Mouse (Mus musculus): ENCODE results near the gene Lrrn3. TPM values are rescaled to one million over a fixed set of nuclear protein-coding genes. Genes with fewer than 3 reads are reported as not detected.

The Lrrn3 gene
- total RNA-seq (2022): 10 to 100 TPM; 37.7 to 62.3 (median 44.2) TPM

GRCm38 (mm10) chr12:41486331-41486730 lies at the start of gene Lrrn3:
Lrrn3 (minus strand) TSS chr12:41486431.
- no peak for DNase-seq

GRCm38 (mm10) chr12:41528410-41528809 lies 42.2 kb upstream of the Lrrn3 start:
- no peak for DNase-seq

GRCm38 (mm10) chr12:41526688-41527087 lies 40.5 kb upstream of the Lrrn3 start:
- no peak for DNase-seq

GRCm38 (mm10) chr12:41521671-41522070 lies 35.4 kb upstream of the Lrrn3 start:
- DNase-seq: peak; percentile 32

- no peak for DNase-seq
Observed at GRCm38 (mm10) chr12:41520326-41520725, 34.1 kb upstream of the Lrrn3 start.

DNA sequence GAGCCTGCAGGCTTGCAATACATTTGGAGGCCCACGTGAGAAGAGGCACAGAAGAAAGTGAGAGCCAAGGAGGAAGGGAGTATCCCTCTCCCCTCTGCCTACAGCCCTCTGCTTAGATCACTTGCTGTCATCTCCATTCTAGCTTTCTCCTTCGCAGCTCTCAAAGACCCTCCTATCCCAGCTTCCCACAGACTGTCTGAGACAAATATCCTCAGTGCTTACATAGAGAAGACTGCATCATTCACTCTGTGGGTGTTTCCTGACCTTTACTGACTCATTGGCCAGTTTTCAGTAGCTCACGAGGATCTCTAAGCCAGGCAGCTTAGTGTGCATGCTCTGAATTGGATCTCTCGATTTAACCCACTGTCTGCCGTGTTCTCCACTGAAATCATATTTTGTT lies 32.7 kb upstream of the Lrrn3 start:
- no peak for DNase-seq

DNA sequence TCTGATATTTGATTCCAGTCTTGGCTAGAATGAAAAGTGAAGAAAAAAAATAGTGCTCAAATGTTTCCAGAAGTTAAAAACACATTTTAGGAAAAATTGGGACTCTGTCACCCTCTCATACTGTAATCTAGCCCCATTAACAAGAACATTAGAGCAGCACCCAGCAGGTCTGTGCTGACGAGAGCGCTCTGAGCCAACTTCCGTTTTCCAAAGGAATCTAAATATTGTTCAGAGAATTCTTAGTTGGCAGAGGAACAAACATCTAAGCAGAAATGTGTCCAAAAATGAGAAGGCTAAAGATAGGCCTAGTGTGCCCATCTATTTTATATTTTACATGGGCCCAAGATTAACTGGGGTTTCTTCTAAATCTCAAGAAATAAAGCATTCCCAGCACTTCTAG lies 24.4 kb upstream of the Lrrn3 start:
- DNase-seq: no peak

DNA sequence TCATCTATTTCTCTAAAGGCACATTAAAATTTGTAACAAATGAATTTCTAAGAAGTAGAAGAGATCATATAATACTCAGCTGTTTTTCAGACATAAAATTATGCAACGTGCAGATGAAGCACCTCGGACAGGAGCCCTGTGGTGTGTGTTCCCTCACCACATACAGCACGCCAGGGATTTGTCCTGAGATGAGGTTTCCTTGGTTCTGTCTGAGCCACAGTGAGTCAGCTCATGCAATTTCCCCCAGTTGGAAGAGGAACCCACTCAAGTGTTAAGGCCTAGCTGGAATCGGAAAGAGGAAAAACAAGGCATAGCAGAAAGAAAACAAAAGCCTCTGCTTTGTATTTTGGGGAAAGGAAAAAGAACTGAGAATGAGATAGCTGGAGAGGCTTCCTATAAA lies 22.4 kb upstream of the Lrrn3 start:
- DNase-seq: no peak

DNA sequence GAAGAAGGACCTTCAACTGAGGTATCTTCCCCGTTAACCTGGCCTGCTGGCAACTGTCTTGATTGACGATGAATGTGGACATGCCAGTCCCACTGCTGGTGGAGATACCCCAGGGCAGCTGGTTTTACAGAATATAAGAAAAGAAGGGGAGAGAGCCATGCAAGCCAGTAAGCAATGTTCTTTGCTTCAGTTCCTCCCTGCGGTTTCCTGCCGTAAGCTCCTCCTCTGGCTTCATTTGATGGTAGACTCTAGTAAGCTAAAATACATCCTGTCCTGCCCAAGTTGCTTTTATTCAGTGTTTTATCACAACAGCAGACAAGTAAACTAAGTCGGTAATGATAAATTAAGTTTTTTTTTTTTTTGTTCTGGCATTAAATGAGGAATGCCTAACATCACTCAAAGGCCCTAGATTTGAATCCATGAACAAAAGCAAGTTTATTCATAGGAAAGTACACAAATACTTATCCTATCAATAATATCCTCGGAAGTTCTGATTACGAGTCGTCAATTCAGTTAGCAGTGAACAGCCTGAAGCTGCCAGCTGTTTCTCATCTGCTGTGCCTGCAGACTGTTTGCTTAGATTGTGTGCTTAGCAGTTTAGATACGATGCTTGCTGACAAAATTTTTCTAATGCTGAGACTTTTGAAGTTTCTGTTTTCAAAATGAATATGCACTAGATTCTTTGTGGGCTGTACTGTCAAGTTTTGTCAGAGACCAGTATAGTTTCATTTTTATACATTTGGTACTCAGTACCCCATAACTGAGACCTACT lies 14.0 kb upstream of the Lrrn3 start:
- no peak for DNase-seq

DNA sequence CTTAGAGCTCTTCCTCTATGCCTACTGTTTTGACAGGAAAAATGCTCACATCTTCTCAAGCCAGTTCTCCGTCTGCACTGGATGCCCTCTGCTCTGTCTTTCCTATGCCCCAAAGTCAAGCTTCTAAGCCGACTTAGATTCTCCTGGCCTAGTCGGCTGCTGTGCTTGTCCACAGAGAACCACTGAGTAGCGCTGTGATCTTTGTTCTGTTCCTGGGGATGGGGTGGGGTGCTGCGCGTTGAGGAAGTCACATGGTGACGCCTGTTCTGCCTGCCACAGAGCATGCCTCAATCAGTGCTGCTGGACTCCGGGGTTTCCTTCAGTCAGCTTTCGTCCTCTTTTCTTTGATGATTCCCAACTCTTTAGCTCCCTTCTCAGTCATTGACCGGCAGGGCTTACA lies 8.4 kb upstream of the Lrrn3 start:
- DNase-seq: no peak

DNA sequence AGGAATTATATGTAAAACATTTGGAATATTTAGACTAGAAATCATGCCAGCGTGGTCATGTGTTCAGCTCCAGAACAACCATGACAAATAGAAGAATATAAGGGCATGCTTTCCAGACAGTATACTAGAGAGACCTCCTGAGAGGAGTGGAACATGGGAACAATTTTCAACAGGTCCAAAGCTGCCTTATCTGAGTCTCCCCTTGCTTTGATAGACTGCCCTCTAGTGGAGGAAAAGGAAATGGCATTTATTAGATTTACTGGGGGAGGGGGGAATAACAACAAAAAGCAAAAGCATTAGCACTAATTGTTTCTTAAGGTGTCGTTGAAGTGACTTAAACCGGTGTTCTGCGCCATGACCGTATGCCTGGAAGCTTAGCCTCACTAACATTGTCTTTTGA lies 774 bp upstream of the Lrrn3 start:
- no peak for DNase-seq

DNA sequence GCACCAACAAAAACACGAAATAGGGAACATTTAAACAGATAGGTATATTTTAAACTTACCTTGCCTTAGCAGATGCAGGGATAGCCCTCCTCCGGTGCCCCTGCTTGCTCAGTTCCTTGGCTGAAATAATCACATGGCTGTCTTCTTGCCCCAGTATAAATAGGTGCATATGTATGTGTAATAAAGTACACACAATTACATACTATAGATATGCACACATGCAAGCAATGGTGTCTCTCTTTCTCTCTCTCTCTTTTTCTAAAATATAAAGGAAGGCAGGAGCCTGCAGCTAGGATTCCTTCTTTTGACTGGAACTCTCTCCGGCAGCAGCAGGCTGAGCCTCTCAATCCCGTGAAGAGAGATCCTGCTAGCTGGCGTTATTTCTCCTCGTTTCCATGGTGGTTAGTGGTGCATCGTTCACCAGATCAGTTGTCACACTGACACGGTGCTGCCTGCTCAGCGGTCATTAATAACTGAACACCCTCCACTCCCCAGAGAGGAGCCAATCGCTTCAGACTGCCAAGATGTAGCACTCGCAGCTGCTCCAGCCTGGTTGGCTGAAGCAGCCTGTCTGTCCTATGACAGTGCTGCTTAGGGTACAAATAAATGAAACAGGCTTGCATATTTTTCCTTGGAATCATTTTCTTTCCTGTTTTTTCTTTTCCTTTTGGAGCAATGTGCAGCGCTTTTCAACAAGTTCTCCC lies 567 bp downstream of the Lrrn3 start:
- DNase-seq: peak; percentile 79

DNA sequence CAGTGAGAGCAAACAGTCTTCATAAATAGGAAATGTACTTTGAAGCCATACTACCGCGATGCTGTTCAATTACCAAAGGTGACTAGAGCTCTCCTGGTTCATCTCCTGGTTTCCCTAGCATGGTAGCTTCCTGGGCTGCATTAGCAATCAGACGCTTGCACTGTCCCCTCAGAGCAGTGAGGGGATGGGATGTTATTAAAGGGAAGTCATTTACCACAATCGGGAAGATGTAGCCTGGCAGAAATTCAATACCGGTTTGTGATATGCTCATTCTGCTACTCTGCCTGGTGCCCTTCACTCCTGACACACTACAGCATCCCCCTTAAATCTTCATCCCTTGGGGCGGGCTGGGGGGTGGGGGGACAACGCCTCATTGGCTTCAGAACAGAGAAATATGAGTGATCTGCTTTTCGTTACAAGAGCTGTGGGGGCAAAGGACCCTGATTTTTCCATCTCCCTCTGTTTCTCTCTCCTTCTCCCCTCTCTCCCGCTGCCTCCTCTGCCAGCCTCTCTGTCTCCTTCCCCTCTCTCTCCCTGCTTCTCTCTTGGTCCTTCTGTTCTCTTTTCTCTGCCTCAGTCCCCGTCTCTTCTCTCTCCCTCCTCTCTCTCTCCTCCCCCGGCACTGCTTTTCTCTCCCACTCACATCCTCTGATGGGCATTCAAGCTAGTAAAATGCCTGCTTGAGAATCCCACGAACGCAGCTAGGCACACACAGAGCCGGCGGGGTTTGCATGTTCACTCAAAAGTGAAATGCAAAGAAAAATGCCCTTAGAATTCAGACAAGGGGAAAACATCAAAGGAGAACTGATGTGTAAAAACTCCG lies 1.3 kb downstream of the Lrrn3 start:
- no peak for DNase-seq

GRCm38 (mm10) chr12:41483593-41484451 lies 2.4 kb downstream of the Lrrn3 start:
- no peak for DNase-seq

DNA sequence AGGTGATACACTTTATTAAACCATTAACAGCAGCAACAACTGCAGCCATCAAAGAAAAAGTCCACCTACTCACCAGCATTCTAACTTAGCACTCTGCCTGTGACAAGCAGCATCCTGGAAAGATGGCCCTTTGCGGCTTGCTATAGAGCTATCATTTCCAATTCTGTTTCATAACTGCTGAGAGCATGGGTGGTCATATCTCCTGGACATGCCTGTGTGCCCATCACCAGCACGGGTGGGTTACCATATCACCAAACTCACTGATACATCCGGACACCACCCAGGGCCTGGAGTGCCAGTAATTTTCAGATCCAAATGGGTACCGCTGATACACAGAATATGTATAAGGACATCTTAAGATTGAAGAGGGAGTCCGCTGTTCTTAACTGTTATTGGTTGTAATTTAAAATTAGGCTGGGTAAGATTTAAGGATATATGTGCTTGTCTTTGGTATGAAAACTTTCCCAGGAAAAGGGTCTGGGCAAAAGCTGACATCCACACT lies 3.1 kb downstream of the Lrrn3 start:
- no peak for DNase-seq

DNA sequence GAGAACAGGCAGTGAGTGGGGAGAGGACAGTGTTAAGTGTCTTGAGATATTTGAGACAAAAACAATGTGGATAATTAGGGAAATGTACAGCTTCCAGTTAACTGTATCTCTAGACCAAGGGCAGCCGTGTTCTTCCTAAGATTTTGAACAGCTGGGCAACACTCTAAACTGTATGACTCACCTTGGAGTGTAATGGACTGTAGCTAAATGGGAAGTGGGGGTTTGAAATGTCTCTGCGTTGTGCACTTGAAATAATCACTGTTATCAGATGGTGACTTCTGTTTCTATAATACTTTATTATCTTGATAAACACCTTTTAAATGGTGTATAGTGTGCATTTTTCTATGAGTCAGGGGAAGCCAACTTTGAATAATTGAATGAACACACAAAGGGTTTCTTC lies 4.7 kb downstream of the Lrrn3 start:
- no peak for DNase-seq

DNA sequence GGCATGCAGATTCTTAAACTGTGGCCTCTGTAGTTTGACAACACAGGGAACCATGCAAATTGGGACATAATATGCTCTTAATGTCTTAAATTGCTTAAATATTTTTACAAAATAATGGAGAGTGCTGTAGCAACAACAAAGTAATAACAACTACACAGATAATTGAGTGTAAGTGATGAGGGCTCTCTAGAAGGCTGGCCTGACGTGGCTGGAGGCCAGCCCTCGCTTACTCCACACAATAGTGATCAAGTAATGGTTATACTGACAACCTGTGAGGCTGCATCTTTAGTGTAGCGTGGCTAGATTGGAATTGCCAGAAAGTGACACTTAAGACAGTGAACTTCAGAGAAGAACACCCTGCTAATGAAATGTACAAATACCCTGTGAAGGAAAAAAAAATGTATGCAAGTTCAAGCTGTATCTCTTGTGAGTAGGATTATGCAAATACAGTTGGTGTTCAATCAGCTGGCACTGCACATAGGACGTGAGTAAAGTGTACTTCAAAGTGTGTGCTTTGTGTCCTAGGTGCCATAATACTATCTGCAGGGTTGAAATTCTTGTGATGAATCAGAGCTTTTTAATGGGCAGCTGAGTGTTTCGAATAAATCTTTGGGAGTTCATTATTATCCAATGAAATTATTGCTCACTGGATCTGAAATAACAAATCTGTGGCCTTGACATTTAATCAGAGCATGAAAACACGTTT lies 17.0 kb downstream of the Lrrn3 start:
- no peak for DNase-seq

GRCm38 (mm10) chr12:41468374-41468991 lies 17.7 kb downstream of the Lrrn3 start:
- DNase-seq: no peak

- DNase-seq: no peak
Observed at GRCm38 (mm10) chr12:41438446-41438845, 47.8 kb downstream of the Lrrn3 start.

DNA sequence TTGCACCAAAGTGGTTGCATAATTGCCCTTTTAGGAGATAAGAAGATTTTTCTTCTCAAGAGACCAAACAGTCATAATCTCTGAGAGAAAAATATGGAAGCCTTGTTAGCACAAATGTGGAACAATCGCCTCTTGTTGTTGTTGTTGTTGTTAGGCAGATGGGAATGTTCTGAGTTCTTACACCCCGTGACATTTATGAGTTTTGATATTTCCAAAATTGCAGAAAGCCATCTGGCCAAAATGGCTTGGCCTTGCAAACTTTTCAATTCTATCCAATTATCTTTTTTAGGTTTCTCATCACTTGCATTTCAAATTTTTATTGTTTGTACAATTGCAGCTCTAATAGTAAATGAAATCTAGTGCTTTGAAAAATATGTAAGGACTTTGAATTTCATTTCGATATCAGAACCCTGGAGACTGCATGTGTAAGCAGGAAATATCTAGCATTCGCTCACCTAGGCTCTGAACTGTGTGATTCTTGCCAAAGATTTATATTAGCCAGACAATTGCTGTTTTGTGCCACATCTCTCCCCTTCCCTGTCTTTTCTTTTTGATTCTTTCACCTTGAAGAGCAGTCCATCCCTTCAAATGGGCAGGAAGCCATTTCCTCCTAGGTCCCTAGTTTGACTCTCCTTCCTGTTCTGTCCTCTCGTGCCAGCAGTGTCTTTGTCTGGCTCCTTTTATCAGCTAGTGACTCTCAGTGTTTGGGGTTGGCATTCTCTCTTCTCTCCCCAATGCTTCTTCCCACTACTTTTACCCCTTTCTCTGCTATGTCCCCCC lies 49.8 kb downstream of the Lrrn3 start:
- DNase-seq: no peak
